Mouse (Mus musculus) bone marrow, adult 2 months (tissue): ENCODE measurements around the gene Chdh. TPM values are rescaled to one million over a fixed set of nuclear protein-coding genes. Genes with fewer than 3 reads are reported as not detected.

Experiments used
- H3K27ac ChIP-seq: fragments of 200-500 bp; 2 replicates; pipeline ENCODE4 v1.5.1; 2012; ENCODE audit warnings: low read depth, mild to moderate bottlenecking, control low read depth, inconsistent platforms, low read length; ENCODE audit not compliant: control insufficient read depth, poor library complexity, insufficient read depth
- H3K4me1 ChIP-seq: fragments of 200-500 bp; 2 replicates; pipeline ENCODE4 v1.6.1; 2011; ENCODE audit warnings: low read length; ENCODE audit not compliant: control insufficient read depth, insufficient read depth
- H3K4me3 ChIP-seq: fragments of 200-500 bp; replicated peaks from 2 replicates; pipeline ENCODE3; 2011; ENCODE audit warnings: mild to moderate bottlenecking, low read depth, low read length, control low read depth; ENCODE audit not compliant: control insufficient read depth
- CTCF ChIP-seq: fragments of 200-500 bp; IDR thresholded peaks from 2 replicates; pipeline ENCODE4 v1.5.1; 2011; ENCODE audit warnings: low read length, control low read depth; ENCODE audit not compliant: control insufficient read depth, insufficient read depth
- POLR2A ChIP-seq: fragments of 200-500 bp; IDR thresholded peaks from 2 replicates; pipeline ENCODE4 v1.6.1; 2011; ENCODE audit warnings: low read depth, mild to moderate bottlenecking, control low read depth, low read length, borderline replicate concordance; ENCODE audit not compliant: control insufficient read depth
- WGBS: fragments of 180-500 bp; shearing (Covaris S2); methylation state at CpG from one replicate; pipeline ENCODE4 v1.1.7; 2018; 5-methylcytosine and 5-hydroxymethylcytosine counted together
- polyA plus RNA-seq: library from polyadenylated mRNA; stranded (reverse); fragments of >200 nt; gene quantifications from 2 replicates; pipeline ENCODE4 v1.2.4, GENCODE M21; 2011; ENCODE audit warnings: low replicate concordance; ENCODE audit not compliant: missing spikeins, insufficient read depth, insufficient read length

Gene Chdh
- polyA plus RNA-seq, 1 experiment, result 5.4 TPM

- no peak overlapping the region for H3K4me3 ChIP-seq
- 76% methylated on average over 13 of the region's 13 CpGs for WGBS
- no peaks in the 10 kb centered on the region for H3K4me1 ChIP-seq
- H3K27ac ChIP-seq, result no peak overlapping the region
- TF ChIP-seq CTCF (no peak), POLR2A (no peak)
Observed at GRCm38 (mm10) chr14:29998747-29999474, 9.9 kb upstream of the Chdh start.

- H3K4me1 ChIP-seq, result no peaks in the 10 kb centered on the region
- H3K4me3 ChIP-seq, result no peak overlapping the region
- no peak overlapping the region for H3K27ac ChIP-seq
- 66% methylated on average over 3 of the region's 3 CpGs for WGBS
- no peak for TF ChIP-seq POLR2A
- TF ChIP-seq CTCF, result no peak
Observed at GRCm38 (mm10) chr14:29999475-29999811, 9.4 kb upstream of the Chdh start.

- H3K4me3 ChIP-seq, result no peak overlapping the region
- TF ChIP-seq POLR2A, result no peak
- no peak for TF ChIP-seq CTCF
- peaks cover 2% of the 10 kb centered on the region; the same call in 1 of the 2 replicates for H3K4me1 ChIP-seq
- 41% methylated on average over 10 of the region's 10 CpGs for WGBS
- no peak overlapping the region; the same call in 1 of the 2 replicates for H3K27ac ChIP-seq
Observed at GRCm38 (mm10) chr14:30009864-30010560, 1.2 kb downstream of the Chdh start.

DNA sequence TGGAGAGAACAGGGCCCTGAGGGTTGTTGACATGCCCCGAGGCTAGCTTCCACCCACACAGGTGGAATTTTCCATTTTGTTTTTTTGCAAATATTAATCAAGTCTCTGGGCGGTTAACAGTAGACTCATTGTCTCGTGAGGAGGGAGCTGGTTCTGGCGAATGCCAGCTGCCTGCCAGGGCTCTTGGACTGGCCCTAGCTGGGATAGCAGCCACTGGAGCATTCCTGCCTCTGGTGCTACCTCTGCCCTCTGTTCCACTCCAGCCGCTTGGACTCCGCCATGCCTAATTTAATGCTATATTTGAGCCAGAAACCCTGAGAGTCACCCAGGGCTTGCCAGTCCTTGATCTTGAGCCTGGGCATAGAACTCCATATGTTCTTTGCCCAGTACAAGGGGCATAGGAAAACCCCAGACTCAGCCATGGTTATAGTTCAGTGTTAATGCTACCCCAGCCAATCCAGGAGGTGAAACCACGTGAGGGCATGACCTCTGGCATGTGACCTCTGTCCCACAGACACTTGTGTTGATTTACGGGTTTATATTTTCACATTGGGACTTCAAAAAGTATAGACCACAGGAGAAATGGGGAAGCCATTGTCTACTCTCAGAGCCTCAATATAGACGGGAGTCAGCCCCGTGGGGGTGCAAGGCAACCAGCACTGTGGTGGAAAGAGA, 3.2 kb downstream of the Chdh start:
- WGBS, result 73% methylated on average over 10 of the region's 10 CpGs
- H3K4me1 ChIP-seq, result peaks cover 2% of the 10 kb centered on the region; the same call in 1 of the 2 replicates
- TF ChIP-seq CTCF (no peak), POLR2A (no peak)

DNA sequence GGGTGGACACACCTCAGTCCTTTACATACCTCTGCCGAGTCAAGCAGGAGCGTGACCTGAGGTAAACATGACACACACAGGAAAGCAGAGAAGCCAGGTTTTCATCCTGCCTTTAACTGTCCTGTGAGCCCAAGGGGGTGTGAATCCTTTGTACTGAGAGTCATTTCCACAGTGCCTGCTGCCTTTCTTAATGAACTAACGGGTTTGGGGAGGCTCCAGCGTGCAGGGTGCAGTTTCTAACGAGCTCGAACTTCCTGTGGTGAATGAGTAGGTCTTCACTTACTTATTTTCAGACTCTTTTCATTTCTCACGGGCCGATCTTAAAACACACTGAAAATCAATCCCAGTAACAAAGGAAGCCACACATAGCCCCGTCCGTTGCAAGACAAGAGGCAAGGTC, 5.7 kb downstream of the Chdh start:
- TF ChIP-seq CTCF (no peak), POLR2A (no peak)
- no peak overlapping the region for H3K4me3 ChIP-seq
- 9% methylated on average over 10 of the region's 10 CpGs for WGBS
- peak overlapping the region; percentile 27; the same call in 1 of the 2 replicates for H3K27ac ChIP-seq
- peaks cover 2% of the 10 kb centered on the region; the same call in 1 of the 2 replicates for H3K4me1 ChIP-seq

More for the DNA sequence above, 3.2 kb downstream of the Chdh start:
- Histone ChIP-seq H3K4me3 (no peak overlapping the region), H3K27ac (no peak overlapping the region)

DNA sequence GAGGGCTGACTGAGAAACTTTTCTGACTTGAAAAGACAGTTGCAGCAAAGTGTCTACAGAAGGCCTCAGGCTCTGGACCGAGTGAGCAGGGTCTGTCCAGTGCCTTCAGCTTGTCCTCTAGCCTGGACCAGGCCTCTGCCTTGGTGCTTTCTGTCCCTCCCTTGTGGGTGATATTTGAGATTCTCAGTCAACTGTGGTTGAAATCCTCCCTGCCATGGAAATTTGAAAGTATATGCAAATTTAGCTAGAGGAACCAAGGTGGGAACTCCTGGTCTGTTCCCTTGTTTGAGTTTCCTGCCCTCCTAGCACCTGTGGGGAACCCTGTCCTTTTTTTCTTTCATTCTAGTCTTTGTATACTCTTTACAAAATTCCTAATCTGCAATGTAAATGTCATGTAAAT, 6.2 kb downstream of the Chdh start:
- Histone ChIP-seq H3K27ac (peak overlapping the region; percentile 27; the same call in 1 of the 2 replicates), H3K4me3 (no peak overlapping the region), H3K4me1 (peaks cover 3% of the 10 kb centered on the region; the same call in 1 of the 2 replicates)
- whole genome bisulfite sequencing, result 44% methylated on average over 1 of the region's 1 CpGs
- TF ChIP-seq CTCF, result no peak
- TF ChIP-seq POLR2A, result no peak

DNA sequence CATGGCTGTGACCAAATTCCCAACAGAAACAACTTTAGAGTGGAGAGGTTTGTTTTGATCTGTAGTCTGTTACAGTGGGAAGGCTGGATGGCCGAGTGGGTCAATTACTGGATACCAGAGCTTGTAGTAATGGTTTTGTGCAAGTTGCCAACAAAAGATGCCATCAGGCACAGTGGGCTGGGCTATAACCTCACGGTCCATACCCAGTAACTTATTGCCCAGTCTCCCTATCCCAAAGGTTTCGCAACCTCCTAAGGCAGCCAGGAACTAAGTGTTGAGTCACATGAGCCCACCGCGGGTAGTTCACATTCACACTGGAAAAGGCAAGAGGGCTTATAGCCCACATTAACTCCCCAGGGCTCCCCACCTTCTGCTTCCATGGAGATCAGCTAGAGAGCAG, 7.8 kb downstream of the Chdh start:
- peaks cover 4% of the 10 kb centered on the region; the same call in 1 of the 2 replicates for H3K4me1 ChIP-seq
- H3K27ac ChIP-seq, result no peak overlapping the region
- WGBS, result 43% methylated on average over 5 of the region's 5 CpGs
- no peak for TF ChIP-seq POLR2A
- no peak for TF ChIP-seq CTCF
- H3K4me3 ChIP-seq, result no peak overlapping the region
